Mouse (Mus musculus): ENCODE data around the gene Dusp1.
A peak's percentile ranks its signal among the peaks of the same experiment; 100 is the strongest.

Dusp1 gene

GRCm38 (mm10) chr17:26561290-26561640 lies 663 bp downstream of the Dusp1 start, which contains the start of gene Ergic1:
TSS of gene Ergic1 (plus strand) at chr17:26561489.
- peak; percentile 76 for DNase-seq (ENCODE audit: low read depth, low spot score)

GRCm38 (mm10) chr17:26560526-26561289 lies 1.2 kb downstream of the Dusp1 start:
- DNase-seq (ENCODE audit: low read depth, low spot score), result no peak

DNA sequence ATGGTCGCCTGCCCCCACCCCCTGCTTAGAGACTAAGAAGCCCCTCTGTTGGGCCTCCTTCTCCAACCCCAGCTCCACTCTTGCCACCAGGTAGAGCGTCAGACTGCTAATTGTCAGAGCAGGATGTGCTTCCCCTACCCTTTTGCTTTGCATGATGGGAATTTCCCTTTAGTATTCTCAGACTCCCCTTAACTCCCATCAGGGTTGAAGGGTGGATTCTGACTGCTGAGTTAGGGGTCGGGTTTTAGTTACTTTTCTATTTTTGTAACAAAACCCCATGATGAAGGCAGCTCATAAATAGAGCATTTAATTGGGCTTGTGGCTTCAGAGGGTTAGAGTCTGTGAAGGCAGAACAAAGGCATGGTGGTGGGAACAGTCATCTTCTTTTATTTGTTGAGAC lies 8.9 kb downstream of the Dusp1 start:
- no peak for DNase-seq (ENCODE audit: low read depth, low spot score)

- DNase-seq (ENCODE audit: low read depth, low spot score), result no peak
These were observed 10.8 kb downstream of the Dusp1 start for GRCm38 (mm10) chr17:26551104-26551503.

GRCm38 (mm10) chr17:26549148-26549809 lies 12.6 kb downstream of the Dusp1 start:
- peak; percentile 18 for DNase-seq (ENCODE audit: low read depth, low spot score)

- peak; percentile 13 for DNase-seq (ENCODE audit: low read depth, low spot score)
These were observed 13.4 kb downstream of the Dusp1 start for GRCm38 (mm10) chr17:26548566-26548965.

GRCm38 (mm10) chr17:26547771-26548170 lies 14.2 kb downstream of the Dusp1 start:
- peak; percentile 9 for DNase-seq (ENCODE audit: low read depth, low spot score)

- no peak for DNase-seq (ENCODE audit: low read depth, low spot score)
These were observed 17.5 kb downstream of the Dusp1 start for GRCm38 (mm10) chr17:26544319-26544963.

GRCm38 (mm10) chr17:26540083-26540482 lies 21.8 kb downstream of the Dusp1 start:
- no peak for DNase-seq (ENCODE audit: low read depth, low spot score)

- no peak for DNase-seq (ENCODE audit: low read depth, low spot score)
These were observed 24.0 kb downstream of the Dusp1 start for GRCm38 (mm10) chr17:26537722-26538471.

DNA sequence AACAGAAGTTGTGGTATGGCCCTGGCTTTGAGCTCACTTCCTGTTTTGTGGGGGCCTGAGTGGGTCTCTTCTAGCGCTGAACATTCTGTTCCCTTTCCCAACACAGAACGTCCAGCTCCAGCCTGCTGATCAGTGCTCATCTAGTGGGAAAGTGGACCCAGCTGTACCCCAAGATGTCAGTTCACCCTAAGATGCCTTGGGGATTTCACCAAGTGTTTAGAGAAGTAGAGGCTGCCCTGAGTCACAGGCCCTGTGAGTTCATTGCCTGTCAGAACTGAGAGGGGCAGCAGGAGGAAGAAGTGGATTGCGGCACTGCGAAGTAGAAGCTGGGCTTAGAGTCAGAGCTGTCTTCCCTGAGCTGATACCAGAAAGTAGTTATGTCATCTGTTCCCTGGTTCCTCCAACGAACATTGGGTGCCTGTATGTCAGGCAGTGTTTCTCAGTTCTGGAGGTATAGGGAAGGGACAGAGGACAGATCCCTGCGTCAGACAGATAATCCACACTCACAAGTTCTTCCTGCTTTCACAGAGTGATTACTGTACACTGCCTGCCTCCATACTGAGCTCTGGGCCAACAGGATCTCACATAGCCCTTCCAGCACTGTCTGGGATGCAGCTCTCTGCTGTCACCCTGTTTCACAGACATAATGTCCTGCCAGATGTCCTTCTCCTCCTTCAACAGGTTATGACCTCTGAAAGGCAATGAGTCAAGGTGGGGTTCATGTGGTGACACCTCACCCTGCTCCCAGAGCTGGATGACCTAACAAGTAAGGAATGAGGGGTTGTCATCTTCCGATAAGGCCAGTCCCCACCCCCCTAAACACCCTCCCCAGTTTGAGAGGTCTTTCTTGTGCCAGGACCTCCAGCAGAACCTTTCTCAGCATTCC lies 26.4 kb downstream of the Dusp1 start:
- DNase-seq (ENCODE audit: low read depth, low spot score), result no peak

DNA sequence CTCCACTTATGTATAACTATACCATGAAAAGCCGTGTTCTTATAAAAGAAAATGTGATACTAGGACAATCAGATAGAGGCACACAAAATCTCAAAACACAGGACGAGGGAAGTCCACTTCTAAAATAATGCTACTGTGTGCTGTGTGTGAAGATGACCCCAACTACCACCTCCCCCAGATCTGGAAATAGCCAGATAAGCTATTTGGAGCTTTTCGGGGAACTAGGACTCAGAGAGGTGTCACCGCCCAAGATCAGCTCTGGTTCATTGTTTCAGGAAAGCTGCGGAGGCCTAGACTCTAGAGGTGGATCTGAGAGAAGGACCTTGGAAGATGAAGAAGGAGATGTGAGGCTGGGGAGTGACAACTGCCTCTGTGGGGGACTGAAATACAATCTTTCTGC lies 27.2 kb downstream of the Dusp1 start:
- DNase-seq (ENCODE audit: low read depth, low spot score), result no peak

GRCm38 (mm10) chr17:26533871-26534372 lies 28.0 kb downstream of the Dusp1 start:
- DNase-seq (ENCODE audit: low read depth, low spot score), result no peak

DNA sequence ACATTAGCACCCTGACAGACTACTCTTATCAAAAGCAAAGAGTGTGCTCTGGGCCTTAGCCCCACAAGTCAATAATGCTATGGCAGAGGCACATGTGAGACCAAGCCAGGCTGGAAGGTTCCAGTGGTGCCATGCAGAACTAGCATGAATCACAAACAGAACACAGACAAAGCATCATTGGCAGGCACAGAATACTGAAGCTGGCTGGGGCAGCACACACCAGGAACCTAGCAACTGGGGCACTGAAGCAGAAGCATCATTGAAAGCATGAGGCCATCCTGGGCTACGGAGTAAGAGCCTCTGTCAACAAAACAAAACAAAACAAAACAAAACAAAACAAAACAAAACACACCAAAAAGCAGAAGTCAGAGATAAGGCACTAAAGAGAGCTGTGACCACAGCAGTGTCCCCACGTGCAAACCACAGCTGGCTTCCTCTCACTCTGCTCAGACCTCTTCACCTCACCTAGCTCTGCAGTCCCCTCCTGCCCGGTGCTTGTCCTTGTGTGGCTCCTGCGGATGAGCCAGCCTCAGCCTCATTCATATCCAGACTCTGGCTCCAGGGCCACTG lies 29.4 kb downstream of the Dusp1 start:
- no peak for DNase-seq (ENCODE audit: low read depth, low spot score)

DNA sequence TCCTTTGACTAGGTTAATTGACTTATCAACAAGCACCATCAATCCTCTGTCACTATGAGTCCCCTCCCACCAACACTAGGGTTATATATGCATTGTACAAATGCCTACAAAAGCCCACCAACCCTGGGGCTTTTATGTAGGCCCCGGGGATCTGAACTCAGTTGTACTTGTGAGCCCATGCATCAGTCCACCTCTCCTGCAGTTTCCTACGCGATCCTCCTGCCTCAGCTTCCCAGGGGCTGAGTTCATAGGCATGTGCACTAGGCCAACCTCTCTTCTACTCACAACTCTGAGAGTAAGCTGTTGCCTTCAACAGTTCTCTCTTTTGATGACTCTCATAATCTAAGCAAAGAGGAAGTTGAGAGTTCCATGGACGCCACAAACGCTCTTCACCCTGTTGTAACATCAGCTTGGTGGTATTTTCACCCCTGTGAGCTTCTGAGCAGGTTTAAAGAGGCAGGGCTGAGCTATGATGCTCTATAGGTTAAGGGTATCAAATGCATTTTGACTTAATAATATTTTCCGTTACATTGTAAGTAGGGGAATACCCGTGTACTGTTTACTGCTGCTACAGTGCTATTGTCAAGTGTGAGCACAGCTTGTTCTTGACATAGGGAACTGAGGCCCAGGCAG lies 30.4 kb downstream of the Dusp1 start:
- no peak for DNase-seq (ENCODE audit: low read depth, low spot score)

- peak; percentile 48 for DNase-seq (ENCODE audit: low read depth, low spot score)
These were observed 31.3 kb downstream of the Dusp1 start for GRCm38 (mm10) chr17:26530590-26531081.

- no peak for DNase-seq (ENCODE audit: low read depth, low spot score)
These were observed 32.1 kb downstream of the Dusp1 start for GRCm38 (mm10) chr17:26529791-26530241.

DNA sequence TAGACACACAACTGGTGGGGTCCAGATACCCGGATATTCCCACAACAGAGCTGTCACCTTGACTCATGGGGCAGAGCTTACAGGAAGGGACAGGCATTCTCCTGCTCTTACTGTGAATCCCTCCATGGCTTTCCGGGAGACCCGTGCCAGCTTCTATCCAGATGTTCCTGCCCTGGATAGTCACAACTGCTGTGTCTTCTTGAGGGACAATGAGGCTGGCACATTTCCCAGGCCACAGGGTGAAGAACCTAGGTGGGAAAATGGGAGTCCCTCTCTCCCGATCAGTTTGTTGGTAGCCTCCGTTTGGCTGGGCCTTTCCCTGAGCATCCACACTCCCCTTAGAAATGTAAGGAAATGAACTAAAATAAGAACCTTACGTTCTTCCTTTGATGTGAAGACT lies 33.2 kb downstream of the Dusp1 start:
- DNase-seq (ENCODE audit: low read depth, low spot score), result no peak

GRCm38 (mm10) chr17:26527291-26527690 lies 34.6 kb downstream of the Dusp1 start:
- no peak for DNase-seq (ENCODE audit: low read depth, low spot score)

DNA sequence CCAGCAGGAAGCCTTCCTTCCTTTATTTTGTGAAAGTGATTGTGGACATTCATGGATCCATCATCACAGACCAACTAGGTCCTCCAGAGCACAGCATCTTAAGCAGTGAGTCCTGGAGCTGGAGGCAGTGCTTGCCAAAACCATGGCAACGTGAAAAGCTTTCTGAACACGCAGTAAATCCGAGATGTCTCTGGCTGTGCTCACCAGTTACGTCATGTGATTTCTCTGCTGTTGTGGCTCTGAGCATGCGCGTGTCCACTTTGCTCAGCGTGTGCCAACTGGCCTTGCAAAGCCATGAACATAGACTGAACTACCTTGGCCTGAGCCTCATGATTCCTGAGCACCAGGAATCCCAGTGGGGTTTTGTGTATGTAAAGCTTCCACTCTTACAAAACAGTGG lies 36.6 kb downstream of the Dusp1 start:
- no peak for DNase-seq (ENCODE audit: low read depth, low spot score)

All from mesoderm, embryonic 11.5 days (tissue).